Mouse (Mus musculus): Measurements from ENCODE around the gene Wdr78. TPM values are rescaled to one million over a fixed set of nuclear protein-coding genes. Genes with fewer than 3 reads are reported as not detected.

Gene Wdr78
- total RNA-seq, 2 experiments from 2014 or later, result 0.89 to 1.6 TPM

DNA sequence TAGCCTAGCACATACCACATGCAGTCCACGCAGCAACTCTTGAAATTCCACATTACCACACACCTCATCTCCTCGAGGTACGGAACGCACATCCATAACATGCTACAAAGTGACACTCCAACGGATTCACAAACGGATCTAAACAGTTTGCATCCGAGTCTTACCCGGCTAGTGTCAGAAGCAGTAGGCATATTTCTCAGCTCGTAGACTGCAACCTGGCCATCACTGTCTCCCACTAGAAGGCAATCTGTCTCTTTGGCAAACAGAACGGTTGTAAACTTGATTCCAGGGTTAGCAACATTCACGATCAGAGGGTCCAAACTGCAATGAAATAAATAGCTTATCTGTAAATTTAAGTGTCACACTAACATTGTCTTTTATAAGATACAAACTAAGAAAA lies 66.3 kb downstream of the Wdr78 start:
- no peak for DNase-seq

DNA sequence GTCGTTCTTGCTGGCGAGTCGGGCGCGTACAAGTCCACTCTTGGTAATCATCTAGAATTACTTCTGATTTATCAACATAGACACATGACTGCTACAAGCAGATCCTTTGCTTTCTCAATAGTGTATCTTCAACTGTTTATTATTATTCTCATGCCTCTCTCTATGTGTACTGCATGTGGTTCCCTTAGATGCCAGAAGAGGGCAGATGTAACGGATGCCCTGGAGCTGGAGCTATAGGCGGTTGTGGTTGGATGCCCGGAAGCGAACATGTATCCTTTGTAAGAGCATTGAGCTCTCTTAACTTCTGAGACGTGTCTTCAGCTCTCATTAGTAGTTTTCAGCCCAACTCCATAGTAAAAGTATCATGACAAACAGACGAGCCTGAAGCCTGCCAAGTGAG lies 71.4 kb downstream of the Wdr78 start:
- no peak for DNase-seq

DNA sequence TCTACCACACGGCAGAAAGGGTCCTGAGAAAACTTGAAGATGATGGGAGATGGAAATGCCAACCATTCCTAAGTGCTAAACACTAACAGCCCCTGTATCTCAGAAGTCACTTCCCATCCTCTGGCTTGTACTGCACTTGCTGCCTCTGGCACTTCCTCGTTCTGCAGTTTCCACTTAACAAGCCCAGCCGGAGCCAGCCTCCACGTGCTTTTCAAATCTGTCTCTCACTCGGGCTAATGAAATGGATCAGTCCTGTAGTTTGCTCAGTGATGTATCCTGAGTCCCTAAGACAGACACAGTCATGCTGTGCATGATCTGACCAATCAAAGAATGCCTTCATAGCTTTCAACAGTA lies 74.5 kb downstream of the Wdr78 start:
- no peak for DNase-seq

DNA sequence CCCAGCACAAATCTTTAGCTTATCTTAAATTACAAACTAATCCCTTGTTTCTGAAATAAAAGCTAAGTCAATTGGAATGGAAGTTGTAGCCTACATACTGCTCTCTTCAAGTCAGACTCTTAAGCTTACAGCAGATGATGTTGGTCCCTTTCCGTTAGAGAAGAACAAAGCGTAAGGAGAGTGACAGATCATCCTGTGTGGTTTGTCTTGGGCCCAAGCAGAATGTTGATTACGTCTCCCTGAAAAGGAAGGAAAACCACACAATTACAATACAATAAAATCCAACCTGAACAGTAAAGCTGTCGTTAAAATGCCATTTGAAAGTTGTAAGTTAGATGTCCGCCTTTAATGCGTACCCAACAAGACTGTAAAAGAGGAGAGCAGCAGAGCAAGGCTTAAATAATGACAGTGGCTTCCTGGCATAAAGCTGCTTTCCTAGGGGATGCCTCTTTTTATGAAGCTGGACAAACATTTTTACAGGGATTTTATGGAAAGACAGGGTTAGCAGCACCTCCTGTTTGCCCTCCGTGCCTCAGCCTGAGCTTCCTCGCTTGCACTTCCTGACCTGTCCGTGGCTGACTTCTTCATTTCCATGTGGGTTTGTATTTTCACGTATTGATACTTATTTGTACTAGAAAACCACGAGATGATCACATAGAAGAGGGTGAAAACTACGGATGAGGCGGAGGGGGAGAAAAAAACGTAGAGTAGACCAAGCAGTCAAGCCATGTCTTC lies 75.1 kb downstream of the Wdr78 start:
- DNase-seq, result no peak

DNA sequence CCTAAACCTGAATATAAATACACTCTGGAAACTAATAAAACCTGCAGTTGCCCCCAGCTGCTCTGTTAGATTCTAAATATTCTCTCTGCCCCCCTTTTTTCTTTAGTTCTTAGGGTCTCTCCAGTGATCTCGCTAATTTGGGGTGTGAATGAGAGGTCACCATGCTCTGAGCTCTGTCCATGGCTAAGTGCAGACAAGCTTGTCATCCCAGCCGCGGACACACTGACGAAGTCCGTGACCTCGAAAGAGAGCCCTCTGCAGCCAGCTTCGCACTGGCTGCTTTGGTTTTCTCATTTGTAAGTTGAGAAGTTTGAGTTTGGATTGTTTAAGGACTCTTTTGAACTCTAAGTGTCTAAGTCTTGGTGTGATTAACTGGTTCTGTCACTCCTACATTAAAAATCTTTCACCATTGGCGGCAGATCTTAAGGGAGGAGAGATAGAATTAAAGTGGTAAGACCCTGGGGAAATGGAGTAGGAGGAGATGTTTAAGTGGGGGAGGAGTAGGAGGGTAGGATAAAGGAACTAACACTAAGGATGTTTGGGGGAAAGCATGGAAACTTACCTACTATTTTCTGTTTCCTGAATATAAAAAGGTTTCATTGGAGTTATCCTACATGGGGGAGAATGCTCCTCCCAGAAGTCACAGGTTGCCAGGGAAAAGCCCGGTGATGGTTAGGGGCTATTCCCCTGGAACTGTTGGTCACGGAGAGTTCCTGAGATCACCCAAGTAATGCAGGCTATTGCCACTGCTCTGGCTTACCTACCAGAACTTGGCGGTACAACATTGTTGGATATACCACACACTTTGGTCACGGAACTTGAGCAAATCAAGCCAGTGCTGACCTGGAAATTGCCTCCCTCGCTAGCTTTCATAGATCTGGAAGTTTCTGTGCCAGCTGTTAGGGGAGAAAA lies 85.9 kb downstream of the Wdr78 start:
- DNase-seq, result no peak

DNA sequence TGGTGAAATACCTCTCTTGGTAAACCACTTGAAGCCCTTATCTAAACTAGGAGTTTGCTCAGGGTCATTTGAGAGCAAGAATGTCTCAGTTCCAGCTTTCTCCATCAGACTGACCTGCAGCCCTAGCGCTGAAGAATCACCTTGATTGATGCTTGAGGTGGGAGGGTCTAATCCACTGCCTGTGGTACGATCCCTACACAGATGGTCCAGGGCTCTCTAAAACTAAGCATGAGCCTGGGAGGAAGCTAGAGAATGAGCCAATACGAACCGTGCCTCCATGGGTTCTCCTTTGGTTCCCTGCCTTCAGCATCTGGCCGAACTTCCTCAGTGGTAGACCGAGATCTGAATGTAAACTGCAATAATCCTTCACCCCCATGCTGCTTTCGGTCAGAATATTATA lies 86.6 kb downstream of the Wdr78 start:
- DNase-seq, result no peak

DNA sequence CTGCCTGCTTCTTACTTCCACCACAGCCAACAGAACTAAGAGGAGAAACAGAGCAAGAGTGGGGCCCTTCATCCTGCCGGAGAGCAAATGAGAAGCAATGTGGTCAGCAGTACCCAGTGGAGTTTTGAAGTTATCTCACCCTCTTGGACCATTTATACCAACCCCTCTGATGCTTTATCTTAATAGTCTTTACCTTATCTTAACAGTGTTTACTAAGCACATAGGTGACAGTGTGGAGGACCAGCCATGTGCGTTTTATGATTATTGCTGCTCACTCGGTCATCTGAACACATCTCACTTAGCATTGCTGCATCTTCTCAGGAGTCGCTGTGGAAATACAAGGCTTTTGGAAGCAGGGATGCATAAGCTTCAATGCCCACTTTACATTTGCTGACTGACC lies 87.7 kb downstream of the Wdr78 start, which contains the start of gene Insl5:
TSS of gene Insl5 (minus strand) at position 222 of the 400 bp plus-strand sequence.
- no peak for DNase-seq

DNA sequence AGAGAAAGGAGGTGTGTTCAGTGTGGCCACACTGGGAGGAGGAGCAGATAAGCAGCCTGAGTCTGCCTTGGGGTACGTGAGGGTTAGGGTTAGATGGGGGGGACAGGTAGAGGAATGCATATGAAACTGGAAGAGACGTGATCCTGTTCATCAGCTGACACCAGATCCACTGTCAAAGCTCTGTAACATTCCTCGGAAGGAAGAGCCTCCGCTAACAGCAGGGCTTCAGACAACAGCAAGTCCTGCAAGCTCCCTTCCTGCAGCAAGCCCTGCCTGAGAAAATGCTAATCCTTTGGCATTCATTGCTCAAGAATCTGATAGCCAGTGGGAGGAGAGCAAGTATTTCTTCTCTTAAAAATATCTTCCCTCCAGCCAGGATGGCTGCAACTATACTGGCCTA lies 100.9 kb downstream of the Wdr78 start:
- DNase-seq, result no peak

DNA sequence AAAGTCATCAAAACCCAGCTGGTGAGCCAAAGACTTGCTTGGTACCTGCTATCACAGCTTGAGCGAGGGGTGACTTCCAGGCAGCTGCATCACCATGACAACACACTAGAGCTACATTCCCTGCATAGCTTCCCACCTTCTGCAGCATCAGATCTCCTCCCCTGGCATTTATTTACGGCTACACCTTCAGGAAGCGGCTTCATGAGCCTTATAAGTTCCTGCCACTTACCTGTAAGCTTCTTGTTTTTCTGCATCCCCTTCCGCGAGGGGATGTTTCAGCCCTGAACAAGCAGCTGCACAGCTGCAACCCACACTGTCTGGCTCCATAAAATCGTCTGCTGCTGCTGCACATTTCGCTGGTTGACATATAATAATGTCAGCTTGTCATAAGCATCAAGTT lies 102.5 kb downstream of the Wdr78 start:
- no peak for DNase-seq

DNA sequence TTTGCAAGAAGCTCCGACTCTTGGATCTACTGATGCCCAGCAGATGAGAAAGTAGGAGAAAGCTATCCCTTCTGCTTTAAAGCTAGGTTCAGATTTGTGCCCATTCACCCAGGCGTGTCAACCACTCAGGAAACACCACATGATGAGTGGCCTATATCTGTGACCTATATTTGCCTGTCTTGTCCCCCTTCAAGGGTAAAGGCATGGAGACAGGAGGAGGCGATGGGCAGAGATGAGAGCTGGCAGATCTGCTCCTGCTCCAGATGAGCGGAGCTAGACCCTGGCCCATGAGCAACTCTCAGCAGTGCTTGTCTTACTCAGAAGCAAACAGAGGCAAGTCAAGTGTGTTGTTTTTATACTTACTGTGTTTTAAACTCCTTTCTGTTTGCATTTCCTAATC lies 103.6 kb downstream of the Wdr78 start:
- DNase-seq, result no peak

DNA sequence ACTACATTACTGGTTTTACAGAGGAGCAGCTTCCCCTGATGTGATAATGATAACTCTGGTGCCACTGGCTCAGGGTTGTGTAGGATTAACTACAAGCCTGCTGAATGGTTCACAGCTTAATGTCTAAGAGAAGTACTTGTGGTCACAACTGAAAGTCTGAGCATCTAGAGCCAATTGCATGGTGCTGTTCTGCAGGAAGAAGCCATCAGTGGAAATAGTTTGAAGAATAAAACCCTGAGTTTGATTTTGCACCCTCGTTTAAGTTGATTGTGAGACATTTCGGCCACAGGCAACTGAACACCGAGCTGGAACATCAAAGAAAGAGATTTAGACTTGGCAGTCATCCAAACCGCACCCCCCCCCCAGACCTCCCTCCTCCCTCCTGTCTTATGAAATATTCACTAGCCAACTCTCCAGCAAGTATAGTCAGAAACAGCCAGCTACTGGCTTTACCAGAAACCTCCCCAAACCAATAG lies 107.4 kb downstream of the Wdr78 start:
- DNase-seq, result no peak

DNA sequence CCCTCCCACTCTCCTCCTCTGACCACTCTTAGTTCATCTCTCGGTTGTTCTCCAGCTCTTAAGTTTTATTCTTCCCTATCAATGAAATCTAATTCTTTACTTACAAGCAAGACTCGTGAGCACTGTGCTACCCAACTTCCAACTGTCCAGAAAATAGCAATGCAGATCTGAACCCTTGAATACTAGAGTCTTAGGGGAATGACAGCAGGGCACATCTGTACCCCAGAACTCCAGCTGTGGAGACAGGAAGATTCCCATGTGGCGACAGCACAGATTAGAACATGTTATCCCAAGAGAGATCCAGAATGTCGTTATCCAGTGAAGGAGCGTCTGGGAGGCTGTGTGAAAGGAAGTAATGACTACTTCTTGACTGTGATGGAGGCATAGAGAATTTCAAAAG lies 108.1 kb downstream of the Wdr78 start:
- DNase-seq, result no peak

DNA sequence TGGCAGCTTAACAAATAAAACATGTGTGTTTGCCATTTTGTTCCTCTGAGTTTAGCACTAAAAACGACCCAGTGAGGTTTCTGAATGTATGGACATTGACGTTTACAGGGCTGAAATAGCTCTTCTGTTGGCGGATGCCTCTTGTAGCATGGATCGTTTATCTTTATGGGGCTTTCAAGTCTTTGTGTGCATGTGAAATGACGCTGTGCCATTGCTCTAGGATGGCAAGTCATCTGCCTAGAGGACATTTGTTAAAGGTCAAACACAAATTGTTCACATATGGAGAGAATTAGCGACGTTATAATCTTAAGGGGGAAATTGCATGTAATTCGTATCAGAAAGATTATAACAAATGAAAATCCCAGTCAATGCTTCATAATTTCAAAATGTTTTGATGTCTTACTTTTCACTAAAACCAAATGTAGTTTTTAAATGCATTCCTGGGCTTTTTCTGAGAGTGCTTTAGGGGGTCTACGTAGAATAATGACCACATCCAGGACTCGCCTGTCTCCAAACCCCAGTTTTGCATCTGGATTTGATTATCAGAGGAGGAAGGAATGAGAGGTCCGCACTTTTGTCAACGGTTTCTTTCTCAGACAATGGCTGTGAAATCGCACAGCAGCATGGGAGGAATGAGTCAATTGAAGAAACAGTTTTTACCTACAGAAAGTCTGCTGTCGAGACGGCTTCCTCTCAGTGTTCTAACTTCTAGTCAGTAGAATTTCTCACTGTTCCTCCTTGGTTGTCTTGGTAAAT lies 109.0 kb downstream of the Wdr78 start:
- DNase-seq, result no peak

DNA sequence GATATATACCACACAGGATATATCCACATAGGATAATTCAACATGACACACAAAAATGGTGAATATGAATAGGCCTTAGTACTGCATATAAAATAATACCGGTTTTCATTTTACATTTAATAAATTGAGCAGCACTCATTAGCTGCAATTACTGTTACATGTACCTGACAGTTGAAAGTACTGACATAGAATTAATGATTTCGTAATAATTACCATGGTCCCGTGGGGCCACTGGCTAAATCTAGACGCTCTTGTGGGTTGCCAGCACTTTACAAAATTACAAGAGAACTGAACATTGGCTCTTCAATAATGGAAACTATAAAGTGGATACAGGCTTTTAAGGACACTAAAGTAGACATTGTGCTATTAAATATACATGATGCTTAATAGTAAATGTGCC lies 109.7 kb downstream of the Wdr78 start:
- no peak for DNase-seq

DNA sequence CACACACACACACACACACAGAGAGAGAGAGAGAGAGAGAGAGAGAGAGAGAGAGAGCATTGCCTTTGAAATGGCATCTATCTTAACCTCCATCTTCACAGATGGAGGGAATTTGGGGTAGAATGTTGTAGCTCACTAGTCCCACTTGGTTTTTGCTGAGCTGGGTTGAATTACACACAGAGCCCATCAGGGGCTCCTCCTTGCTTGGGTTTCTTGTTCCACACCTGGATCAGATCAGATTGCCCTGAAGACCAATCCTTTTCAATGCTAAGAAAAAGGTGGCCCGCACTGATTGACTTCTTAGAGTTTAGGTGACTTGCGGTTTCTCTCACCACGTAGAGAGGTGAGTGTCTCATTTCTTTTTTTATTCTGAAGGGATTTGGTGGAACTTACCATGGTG lies 122.7 kb downstream of the Wdr78 start:
- DNase-seq, result no peak

DNA sequence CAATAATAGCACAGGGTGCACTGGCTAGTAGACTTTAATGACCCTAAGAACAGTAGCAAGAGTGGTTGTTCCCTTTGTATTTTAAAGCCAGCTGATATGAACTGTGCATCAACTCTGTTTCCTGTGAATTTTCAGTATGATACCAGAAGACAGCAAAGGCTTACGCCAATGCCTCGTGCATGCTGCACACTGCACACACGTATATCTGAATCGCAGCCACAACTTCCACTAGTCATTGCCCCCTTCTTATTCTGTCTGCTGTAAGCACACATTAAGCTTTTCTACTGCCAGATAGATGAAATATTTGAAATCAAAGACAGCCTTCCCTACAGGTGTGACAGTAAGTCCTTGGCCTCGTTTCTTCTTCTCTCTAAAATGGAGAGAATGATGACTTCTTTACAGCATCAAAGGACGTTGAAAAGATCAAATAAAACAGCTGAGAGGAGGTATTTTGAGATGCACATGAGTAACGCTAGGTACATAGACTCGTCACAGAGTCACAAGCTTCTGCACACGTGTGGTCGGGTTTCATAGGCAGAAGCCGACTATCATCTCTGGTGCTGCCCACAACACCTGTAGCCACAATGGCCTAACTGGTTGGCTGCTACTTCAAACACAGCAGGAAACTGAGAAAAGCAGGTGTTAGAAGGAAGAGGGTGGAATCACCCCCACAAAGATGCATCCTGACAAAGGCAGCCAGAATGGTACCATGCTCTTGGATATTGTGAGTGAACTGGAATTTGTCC lies 123.6 kb downstream of the Wdr78 start:
- DNase-seq, result no peak

DNA sequence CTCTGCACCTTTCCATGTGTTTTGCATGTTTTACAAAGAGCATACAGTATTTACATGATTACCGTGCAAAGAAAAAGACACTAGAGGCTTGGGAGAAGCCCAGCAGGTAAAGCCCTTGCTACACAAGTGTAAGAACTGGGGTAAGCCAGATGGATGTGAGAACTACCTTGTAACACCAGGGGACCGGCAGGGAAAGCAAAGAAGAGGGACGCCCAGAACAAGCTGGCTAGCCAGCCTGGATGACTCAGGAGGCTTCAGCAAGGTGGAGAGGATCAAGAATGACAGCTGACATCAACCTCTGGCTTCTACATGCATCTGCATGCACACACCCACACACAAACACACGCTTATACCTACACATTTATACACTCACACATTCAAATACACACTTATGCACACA lies 124.3 kb downstream of the Wdr78 start:
- DNase-seq, result no peak

DNA sequence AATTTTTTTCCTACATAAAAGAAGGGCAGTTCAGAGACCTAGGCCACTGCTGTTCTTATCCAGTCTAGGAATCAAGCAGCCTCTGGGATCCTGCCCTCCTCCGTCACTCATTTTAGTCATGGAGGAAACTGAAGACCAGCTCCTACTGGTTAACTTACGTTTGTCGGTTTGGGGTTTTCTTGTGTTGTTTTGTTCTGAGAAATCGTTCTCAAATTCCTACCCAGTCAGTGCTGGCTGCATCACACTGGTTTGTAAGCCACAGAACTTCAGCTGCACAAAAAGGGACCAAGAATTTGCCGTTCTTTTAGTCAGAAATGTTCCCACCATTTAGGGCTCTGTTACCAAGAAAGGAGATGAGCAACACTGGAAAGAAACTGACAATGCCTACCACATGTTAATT lies 125.0 kb downstream of the Wdr78 start:
- no peak for DNase-seq

DNA sequence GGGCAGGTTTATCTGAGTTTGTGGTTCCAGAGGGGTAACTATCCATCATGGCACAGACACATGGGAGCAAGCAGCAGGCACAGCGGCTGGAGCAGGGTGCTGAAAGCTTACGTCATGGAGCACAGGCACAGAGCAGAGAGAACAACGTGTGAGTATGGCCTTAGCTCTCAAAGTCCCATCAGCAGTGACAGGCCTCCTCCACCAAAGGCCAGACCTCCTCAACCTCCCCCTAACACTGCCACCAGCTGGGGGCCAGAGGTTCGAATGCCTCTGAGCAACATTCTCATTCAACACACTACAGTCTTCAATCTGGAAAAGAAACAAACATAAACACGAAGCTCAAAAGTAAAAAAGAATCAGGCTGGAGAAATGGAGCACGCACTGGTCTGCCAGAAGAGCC lies 125.8 kb downstream of the Wdr78 start:
- no peak for DNase-seq

Measured in gastrocnemius, postnatal 10 days (tissue).